Mouse (Mus musculus): ENCODE data around the gene BC049715.
A peak's percentile ranks its signal among the peaks of the same experiment; 100 is the strongest.
"Not testable (repeated sequence)": the region's sequence is repeated elsewhere in the genome, so short reads cannot be mapped to it uniquely, and the experiment has no call there.

The BC049715 gene

DNA sequence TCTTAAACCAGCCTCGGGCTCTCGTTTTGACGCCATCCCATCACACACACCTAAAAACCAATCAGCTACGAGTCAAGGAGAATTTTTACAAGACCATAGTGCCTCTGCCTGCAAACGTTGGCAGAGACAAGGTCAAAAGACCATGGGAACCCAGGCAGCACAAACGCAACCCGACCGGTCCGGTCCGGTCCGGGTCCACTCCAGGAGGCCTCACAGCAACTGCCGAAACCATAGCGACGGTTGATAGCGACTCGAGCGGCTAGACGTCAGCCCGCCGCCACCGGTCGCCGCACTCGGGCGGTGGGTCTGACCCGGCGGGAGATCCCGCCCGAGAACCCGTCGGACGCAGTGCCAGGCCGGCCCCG is at the start of gene BC049715:
Gene BC049715 (plus strand): TSS at position 111 of the 365 bp plus-strand sequence.
- DNase-seq, result no peak

DNA sequence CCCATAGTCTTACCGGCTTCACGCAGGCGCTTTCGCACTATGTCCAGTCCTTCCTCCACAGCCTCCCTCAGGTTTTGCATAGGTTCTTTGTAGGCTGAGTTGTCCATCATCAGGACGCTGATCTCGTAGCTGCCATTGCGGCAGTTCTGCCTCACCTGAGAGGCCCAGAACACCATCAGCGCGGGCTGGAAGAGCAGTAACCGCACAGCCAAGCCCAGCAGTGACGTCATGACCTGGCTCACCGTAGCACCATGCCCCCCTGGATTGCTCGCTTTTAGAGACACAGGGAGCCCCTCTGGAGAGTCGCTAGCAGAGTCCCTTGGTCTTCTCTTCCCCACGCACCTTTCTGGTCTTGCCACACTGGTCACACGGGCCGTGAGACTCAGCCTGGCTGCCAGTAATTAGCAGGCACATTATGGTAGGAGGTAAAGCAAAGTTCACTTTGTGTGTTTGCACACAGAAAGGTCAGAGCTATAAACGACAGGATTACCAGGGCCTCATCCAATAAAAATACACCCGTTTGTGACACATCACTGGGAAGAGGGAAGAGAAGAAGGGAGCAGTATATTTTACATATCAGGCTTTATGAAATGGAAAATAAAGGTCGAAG is 45.9 kb upstream of the BC049715 start, which contains the start of gene Gucy2c:
Gene Gucy2c (minus strand): TSS at position 389 of the 610 bp plus-strand sequence.
- DNase-seq, result no peak

DNA sequence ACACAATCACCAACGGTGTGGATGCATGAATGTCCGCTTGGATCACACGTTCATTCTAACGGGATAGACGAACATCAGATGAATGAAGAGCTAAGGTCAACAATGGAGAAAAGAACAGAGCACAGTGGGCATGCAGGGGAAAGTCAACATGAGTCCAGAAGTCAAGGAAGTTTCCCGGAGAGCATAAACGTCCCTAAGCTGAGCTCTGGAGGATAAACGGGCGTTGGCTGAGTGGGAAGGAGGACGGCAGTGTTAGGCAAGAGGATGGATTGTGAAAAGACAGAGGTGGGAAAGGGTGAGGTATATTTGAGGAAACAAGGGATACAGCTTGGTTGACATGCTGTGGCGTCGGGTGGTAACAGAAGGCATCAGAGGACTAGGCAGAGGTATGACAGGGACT is 45.3 kb upstream of the BC049715 start:
- DNase-seq, result no peak

DNA sequence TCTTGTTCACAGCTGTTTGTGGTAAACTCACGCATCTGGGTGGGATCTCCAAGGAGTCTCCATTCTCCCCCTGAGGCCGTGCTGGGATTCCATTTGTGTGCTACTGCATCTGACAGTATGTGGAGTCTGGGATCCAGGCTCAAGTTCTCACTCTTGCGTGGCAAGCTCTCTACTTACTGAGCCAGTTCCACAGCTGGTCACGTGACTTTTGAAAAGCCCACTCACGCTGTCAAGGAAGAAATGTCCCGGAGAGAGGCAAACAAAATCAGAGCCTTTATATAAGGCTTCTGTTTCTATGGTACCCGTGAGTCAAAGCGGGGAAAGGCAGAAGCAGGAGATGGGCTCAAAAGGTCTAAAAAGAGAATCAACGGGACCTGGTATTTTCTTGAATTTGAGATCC is 44.7 kb upstream of the BC049715 start:
- DNase-seq, result no peak

DNA sequence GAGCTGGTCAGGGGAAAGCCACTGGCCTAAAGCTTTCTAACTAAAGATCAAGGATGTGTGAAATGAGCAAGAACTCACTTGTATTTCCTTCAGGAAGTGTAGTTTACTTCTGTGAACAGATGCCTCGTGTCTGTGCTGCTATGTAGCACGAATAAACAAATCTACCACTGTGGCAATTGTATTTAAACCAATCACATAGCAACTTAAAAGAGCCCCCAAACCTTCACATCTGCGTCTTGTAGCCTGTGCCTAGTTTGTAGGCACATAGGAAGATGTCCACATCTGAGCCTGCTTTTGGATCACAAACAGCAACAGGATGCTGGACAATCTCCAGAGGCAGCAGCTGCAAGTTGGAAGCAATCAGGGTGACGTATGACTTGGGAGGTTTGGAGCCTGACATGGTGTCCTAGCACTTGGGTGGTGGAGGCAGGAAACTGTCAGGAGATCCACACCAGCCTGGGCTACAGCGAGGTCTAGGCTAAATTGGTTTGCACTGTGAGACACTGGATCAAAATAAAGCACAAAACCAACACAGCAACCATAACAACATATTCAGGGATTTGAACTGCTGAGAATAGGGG is 37.9 kb upstream of the BC049715 start:
- peak; percentile 35 to 50 for DNase-seq

DNA sequence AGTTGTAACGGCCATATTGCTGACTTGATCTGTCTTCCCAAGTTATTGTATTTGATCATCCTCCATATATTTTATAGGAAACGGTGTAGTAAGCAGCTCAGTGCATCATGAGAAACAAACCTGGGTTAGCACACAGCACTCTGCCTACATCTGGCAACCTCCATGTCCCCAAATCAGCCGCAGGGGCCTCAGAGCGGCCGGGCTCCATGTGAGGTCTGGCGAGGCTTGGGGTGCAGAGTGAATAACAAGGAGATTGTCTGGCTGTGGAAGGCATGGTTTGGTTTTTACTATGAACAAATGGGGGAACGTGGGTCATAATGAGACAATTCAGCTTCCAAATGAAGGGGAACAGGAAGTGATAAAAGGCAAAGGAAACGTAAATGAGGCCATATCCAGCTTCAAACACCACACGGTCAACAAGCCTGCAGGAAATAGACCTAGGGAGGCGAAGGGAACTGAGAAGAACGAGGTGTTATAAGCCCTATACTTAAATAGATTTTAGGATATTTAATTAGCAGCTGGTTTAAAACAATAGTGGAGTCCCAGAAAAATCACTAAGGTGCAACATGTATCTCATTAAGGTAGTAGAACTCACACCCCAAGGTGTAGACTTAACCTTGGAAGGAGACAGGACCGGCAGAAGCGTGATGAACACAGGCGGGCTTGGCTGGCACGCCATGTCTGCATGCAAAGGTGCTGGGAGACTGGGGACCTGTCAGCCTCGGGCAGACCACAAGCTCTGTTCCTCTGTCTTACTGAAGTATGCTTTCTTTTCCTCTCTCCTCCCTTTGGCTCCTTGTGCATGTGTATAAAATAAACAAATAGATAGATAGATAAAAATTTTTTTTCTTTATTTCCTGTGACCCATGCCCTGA is 34.3 kb upstream of the BC049715 start:
- DNase-seq, result no peak

DNA sequence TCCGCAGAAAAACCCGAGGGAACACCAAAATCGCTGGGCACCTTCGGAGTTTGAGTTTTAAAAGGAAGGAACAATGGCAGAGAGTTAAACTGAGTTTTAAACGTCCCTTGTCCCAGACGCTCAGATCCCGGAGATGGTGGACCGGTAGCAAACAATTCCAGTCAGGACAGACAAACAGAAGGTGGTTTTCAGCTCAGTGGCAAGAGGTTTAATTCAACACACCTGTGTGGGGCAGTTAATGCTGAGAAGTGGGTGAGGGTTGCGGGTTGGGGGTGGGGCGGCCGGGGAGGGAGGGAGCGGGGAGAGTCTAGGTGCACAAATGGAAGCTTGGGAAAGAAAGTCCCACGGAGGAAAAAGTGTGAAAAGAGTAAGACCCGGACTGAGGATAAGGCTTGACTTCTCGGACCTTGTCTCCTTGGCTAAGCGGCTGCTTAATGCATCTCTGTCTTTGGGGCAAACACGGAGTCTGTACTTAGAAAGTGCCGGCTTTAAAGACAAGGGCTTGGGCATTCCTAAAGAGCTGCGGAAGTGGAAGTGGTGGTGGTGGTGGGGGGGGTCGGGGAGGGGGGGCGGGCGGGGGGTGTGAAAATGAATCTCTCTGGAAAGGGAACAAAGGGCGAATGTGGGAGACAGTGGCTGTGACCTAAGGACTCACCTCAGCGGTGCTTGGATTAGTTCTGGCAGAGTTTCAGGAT is 33.4 kb upstream of the BC049715 start:
- DNase-seq, result no peak

DNA sequence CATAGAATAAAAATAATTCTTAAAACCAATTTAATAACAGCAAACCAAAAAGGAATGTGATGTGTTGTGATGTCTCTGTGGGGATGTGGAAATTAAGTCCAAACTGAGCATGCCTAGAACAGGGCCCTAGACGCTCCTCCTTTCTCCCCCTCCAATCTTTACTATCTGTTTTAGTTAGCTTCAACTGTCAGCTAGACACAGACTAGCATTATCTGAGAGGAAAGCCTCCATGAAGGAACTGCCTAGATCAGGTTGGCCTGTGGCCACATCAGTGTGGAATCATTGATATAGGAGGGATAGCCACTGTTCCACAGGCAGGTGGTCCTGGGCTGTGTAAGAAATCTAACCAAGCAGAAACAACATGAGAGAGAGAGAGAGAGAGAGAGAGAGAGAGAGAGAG is 32.3 kb upstream of the BC049715 start:
- DNase-seq, result no peak

DNA sequence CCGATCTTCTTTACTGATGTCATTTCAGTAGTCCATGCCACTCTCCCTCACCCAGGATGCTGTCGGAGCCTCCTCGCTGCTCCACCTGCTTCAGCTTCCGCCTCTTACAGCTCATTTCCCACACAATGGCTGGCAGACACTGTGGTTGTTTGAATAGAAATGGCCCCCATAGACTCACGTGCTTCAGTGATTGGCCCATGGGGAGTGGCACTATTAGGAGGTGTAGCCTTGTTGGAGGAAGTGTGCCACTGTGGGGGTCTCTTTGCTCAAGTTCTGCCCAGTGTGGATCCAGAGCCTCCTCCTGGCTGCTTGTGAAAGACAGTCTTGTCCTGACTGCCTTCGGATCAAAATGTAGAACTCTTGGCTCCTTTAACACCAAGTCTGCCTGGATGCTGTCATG is 31.6 kb upstream of the BC049715 start:
- no peak for DNase-seq

DNA sequence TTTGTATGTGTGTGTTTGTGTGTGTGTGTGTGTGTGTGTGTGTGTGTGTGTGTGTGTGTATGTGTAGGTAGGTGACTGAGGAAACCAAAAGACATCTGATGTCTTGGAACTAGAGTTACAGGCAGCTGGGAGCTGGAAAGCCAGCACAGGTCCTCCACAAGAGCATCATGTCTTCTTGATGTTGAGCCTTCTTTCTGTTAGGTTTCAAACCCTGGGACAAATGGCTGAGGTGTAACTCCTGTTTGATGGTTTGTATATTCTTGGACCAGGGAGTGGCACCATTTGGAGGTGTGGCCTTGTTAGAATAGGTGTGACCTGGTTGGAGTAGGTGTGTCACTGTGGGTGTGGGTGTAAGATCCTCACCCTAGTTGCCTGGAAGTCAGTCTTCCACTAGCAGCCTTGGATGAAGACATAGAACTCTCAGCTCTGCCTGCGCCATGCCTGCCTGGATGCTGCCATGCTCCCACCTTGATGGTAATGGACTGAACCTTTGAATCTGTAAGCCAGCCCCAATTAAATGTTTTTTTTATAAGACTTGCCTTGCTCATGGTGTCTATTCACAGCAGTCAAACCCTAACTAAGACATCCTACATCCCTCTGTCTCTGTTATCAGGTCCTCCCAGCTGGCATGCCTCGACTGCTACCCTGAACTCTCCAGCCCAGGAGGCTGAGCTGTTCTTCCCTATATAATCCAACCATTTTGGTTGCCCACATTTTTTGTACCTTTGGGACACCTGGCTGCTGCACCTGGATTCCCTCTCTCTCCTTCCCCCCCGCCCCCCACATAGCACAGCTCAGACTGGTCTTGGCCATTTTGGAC is 29.3 kb upstream of the BC049715 start:
- not testable (repeated sequence) for DNase-seq

DNA sequence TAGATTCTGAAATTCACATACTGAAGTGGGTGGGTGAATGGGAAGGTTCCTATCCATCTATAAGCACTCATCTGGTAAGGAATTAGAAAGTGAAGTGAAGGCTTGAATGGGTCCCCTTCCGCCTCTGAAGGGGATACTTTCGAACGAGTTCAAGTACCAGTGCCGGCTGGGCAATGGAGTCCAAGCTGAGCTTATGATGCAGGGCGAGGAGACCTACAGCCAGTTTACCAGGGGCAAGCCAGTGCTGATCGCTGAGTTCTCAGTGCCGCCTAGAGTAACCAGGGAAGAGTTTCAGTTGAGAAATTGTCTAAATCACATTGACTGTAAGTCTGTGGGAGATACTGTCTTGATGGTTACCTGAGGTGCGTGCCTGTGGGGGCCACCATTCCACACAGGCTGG is 26.7 kb upstream of the BC049715 start:
- DNase-seq, result no peak

DNA sequence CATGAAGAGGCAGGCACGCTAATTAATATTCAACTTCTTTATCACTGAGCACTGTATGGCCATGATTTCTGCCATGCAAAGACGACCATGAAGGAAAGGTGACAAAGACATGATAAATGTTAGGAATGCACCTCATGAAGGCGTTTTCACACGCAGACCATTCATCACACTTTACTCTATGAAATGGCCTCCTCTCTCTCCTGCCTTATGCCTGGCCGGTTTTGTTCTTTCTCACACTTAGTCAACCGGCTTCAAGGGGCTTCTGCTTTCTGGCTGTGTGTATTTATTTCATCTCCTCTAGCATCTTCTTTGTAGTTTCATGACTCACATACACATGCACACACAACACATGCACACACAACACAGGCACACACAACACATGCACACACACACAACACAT is 26.2 kb upstream of the BC049715 start:
- no peak for DNase-seq

DNA sequence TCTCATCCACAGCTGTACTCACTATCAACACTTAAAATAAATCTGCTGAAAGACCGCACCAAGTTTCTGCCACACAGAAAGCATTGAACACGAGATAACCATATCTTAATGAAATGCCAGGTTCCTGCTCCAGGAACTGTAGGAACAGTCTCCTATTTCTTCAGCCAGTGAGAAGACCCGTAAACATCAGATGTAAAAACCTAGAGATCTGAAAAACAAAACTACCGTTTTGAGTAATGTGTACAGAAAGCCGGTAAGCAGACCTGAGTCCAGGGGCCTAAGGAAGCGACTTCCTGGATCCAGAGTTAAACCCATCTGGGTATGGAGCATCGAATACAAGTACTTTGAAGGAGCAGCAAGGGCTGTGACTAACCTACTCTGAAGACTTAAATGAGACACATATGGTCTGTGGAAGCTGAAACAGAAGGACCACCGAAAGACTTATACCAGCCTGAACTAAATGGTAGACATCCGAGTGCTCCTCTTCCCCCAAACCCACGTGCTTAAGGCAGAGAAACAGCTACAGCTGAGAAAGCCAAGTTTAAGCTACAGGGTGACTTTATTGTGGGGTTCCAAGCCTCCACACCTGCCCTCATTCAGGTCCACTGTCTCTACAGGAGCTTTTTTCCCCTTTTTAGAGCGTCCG is 24.2 kb upstream of the BC049715 start:
- no peak for DNase-seq

DNA sequence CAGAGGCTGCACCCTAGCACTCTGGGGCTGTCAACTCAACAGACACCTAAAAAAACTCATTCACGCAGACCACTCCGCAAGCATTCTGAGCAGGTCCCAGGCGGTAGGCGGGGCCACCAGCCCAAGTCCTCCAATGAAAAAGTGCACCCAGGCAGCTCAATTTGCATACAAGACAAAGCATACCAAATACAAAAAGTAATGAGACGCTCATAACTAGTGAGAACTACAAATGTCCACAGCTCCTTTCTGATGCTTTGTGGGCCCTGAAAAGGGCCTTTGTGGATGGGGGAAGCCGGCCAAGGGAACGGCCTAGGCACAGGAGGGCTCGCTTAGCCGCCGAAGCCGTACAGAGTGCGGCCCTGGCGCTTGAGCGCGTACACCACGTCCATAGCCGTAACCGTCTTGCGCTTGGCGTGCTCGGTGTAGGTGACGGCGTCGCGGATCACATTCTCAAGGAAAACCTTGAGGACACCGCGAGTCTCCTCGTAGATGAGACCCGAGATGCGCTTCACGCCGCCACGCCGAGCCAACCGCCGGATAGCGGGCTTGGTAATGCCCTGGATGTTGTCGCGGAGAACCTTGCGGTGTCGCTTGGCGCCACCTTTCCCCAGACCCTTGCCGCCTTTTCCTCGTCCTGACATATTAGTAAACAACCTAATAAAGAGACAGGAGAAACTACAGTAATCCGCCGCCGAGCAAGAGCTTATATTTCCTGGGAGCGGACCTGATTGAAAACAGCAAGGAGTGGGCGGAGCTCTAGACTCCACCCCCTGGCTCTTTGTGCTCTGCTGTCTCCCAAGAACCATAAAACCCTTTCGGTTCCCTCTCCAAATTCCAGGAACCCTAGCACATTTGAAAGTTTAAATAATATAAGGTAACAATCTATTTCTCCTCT is 23.4 kb upstream of the BC049715 start, which contains the start of gene Hist4h4:
Gene Hist4h4 (minus strand): TSS at position 677 of the 895 bp plus-strand sequence.
- peak; percentile 98 to 99 for DNase-seq

DNA sequence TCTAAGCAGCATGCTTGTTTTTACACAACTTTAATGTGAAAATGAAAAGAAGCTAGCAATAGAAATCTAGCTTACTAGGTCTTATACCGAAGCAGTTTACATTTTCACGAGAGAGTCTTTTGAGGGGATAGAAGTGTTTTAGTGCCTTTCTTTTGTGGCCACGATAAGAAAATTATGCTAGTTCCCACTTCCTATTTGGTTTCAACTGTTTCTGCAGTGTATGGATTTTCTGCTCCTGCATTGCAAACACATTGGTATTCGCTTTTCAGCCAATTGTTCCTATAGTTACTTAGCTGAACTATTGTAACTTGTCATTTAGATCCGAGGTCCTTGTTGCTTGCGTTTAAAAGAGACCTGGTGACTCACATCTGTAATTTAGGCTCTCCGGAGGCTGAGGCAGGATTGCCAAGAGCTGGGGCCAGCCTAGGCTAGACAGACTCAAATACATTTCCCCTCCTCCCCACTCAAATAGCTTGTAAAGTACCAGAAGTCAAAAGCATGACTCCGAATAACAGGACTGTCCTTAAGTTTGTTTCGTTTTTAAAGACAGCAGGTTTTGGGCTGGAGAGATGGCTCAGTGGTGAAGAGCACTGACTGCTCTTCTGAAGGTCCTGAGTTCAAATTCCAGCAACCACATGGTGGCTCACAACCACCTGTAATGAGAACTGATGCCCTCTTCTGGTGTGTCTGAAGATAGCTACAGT is 22.6 kb upstream of the BC049715 start:
- no peak for DNase-seq

DNA sequence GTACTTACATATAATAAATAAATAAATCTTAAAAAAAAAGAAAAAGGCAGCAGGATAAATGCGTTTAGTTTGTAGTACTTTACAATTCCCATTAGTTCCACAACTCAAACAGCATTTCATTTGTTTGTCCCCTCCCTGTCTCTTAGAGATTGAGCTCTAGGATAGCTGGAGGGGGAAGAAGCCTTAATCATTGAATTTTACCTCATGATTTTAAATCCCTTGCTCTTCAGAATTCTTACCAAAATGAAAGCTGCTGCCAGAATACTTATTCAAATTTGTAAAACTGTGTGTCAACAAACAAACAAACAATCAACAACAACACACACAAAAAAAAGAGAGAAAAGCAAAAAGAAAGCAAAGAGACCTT is 22.0 kb upstream of the BC049715 start:
- DNase-seq, result no peak

DNA sequence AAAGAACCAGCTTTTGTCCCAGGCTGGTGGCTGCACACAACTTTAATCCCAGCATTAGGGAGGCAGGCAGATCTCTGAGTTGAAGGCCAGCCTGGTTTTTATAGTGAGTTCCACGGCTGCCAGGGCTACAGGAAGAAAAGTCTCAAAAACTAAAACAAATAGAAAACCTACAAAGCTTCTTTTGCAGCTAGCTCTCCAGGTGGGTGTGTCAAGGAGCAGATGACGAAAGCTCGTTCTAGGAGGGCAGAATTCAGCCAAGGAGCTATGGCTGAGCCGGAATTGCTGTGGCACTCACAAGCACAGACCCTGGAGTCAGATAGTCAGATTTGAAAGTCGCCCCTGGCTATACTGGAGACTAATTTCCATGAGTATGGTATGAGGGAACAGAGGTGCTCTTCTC is 20.6 kb upstream of the BC049715 start:
- DNase-seq, result no peak

DNA sequence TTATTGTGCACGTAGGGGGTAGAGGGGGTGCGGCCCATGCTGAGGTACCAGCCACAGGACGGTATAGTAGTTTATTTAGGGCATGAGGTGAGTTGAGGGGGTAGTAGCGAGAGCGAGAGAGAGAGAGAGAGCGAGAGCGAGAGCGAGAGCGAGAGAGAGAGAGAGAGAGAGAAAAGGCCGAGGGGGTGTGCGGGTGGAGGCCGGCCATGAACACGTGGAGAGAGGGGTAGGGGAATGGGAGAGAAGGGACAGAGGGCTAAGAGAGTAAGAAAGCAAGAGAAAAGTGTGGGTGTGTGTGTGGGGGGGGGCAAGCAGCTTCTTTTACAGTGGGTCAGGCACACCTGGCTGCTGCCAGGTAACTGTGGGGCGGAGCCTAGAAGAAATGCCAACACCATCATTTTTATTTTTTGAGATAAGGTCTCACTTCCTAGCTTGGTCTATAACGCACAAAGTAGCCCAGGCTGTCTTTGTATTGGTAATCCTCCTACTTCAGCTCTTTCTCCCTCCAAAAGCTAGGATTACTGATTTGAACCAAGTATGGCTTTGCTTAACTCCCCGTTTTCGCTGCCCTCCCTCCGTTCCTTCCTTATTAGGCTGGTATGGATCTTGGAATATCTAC is 19.9 kb upstream of the BC049715 start:
- DNase-seq, result no peak

DNA sequence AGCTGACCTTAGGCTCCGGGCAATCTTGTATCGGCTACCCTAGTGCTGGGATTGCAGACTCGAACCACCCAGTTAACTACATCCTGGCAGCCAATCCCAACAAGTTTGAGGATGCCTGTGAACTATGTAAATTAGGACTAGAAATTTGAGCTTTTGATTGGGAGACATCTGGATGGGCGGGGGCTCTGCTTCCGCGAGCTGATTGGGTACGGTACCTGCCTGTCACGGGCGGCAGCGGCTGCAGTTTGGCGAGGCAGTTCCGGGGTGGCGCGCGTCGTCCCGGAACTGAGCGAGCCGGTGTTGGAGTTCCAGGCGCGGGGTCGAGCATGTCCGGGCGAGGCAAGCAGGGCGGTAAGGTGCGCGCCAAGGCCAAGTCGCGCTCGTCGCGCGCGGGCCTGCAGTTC is 19.4 kb upstream of the BC049715 start, which contains the start of gene H2afj:
Gene H2afj (plus strand): TSS at position 231 of the 404 bp plus-strand sequence.
- DNase-seq, result peak; percentile 99

DNA sequence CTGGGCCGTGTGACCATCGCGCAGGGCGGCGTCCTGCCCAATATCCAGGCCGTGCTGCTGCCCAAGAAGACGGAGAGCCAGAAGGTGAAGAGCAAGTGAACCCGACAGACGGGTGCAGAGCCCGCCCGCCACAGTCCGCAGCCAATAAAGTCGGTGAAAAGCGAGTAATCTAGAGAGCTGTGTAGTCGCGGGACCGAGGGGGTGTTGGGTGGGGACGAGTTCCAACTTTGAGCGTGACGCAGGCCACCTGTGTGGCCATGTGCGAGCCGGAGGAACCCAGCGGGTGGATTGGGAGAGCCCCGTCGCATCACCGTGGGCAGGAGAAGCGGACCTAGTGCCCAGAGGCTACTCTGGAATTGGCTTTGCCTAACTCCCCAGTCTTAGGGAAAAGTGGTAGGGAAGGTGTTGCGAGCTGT is 18.8 kb upstream of the BC049715 start:
- DNase-seq, result peak in 1 of 2 experiments; percentile 53

All from cerebellum, postnatal 10 days (tissue).